Mouse (Mus musculus): Measurements from ENCODE around the gene Fam196b.

GRCm38 (mm10) chr11:34372224-34372623, 57.6 kb downstream of the Fam196b start:
- TF ChIP-seq CTCF (IDR thresholded peaks at IDR 0.05; ENCODE audit: extremely low read depth, insufficient read length, insufficient replicate concordance, low read depth, low read length) (no peak), POLR2A (IDR thresholded peaks at IDR 0.05; ENCODE audit: low read depth, low read length) (no peak)
